Mouse (Mus musculus): ENCODE results near the gene Nme3.
A peak's percentile ranks its signal among the peaks of the same experiment; 100 is the strongest.
"Not testable (repeated sequence)": the region's sequence is repeated elsewhere in the genome, so short reads cannot be mapped to it uniquely, and the experiment has no call there.

Nme3 gene

GRCm38 (mm10) chr17:24899153-24899552, 2.9 kb downstream of the Nme3 start:
- DNase-seq (ENCODE audit: low spot score in 2 of 2): peak in 1 of 2 experiments; percentile 59

- peak in 1 of 2 experiments; percentile 58 for DNase-seq (ENCODE audit: low spot score in 2 of 2)
These were observed 3.7 kb downstream of the Nme3 start for GRCm38 (mm10) chr17:24900014-24900413.

GRCm38 (mm10) chr17:24902124-24902523, 5.8 kb downstream of the Nme3 start:
- peak in 1 of 2 experiments; percentile 66 for DNase-seq (ENCODE audit: low spot score in 2 of 2)

DNA sequence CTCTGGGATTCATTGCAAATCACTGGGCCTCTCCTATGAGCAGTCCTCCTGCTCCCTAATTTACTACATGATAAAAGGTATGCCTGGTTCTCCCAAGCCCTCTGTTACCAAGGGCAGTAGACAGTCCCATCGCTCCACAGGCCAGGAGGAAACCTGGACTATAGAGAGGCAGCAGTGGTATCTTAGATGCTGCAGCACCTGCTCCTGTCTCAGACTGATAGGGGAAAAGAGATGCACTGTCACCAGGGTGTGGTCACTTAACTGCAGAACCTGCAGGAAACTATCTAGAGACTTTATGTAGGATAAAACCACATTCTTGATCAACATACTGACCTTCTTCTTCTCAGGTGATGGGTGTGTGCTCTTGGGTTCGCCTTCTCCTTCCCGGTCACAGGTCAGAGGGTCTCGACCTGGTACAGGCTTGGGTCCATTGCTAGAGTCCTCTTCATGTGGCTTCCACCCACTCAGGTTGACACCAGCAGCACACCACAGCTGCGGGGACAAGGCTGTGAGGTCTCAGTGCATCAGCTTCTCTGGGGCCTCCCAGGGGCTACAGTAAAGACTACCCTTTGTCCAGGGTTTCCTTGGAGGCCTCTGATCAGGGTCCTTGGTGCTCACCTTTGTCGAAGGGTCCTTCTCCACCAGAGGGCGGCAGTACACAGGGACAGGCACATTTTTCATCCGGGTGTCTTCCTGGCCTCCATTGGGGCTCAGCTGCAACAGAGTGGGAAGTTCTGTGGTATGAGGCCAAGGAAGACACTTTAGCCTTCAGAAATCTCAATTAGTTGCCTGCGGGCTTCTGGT, 6.6 kb downstream of the Nme3 start:
- DNase-seq (ENCODE audit: low spot score in 2 of 2): peak; percentile 78 to 86

DNA sequence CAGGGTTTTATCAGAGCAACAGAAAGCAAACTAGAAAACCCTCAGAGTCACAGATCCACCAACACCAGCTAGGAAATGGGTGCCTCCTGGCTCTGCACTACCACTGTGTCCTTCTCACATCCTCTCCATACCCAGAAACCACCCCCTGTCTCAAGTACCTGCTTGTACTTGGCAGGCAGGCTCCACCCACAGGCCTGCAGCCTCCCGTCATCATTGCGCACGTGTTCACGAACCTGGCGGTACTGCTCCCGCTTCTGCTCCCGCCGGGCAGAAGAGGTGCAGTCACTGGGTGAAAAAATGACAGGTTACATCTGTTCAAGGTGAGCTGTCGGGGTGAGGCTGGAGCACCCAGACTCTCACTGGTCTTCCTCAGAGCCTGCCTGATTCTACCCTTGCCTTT, 7.5 kb downstream of the Nme3 start:
- DNase-seq (ENCODE audit: low spot score in 2 of 2): peak in 1 of 2 experiments; percentile 66

- DNase-seq (ENCODE audit: low spot score in 2 of 2): no peak
These were observed 11.3 kb downstream of the Nme3 start for GRCm38 (mm10) chr17:24907591-24907990.

DNA sequence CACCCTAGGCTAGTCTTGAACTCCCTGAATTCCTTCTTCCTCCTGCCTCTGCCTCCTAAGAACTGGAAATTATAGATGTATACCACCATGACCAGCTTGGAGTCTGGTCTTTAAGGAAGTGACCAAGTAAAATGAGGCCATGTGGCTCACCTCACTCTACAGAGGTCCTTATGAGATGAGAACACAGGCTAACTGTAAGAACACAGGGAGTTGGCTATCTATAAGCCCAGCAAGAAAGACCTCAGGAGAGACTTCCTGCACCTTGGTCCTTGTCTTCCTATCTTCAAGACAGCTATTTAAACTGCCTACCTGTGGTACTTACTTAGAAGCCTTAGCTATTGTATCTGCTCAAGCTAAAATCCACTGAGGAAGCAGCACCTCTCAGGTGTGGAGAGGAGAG, 17.7 kb downstream of the Nme3 start:
- DNase-seq (ENCODE audit: low spot score in 2 of 2): no peak

GRCm38 (mm10) chr17:24923246-24923645, 26.9 kb downstream of the Nme3 start:
- DNase-seq (ENCODE audit: low spot score in 2 of 2): no peak

- DNase-seq (ENCODE audit: low spot score in 2 of 2): no peak
These were observed 33.2 kb downstream of the Nme3 start for GRCm38 (mm10) chr17:24929506-24929905.

DNA sequence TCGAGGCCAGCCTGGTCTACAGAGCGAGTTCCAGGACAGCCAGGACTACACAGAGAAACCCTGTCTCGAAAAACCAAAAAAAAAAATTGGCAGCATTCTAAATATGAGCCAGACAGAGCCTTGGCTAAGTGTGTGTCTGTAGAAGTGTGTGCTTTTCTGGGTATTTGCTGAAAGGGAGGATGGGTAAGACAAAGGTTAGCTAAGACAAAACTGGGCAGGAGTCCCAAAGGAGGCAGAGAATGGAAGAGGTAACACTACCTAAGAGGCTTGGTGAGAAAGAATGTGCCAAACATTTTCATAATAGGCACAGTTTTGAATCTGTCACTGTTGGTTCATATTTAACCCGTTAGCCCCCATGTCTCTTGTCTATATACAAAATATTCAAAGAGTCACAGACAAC, 36.1 kb downstream of the Nme3 start:
- DNase-seq (ENCODE audit: low spot score in 2 of 2): no peak

- no peak for DNase-seq (ENCODE audit: low spot score in 2 of 2)
These were observed 36.9 kb downstream of the Nme3 start for GRCm38 (mm10) chr17:24933163-24933562.

DNA sequence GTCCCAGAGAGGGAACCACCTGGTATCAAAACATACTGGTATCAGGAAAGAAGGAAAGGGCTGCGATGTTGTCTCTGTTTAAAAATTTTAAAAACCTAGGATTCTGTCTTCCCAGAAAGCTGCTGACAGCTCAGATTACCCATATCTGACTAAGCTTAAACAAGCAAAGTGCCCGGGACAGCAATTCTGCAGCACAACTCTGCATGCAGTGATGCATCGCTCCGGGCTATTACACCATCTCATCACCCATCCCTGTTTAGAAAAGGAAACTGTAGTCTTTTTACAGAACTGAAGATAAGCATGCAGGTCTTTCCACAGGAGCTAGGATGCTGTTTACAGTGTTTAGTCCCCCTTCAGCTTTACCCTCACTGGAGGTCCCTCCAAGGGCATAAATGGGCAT, 38.6 kb downstream of the Nme3 start:
- no peak for DNase-seq (ENCODE audit: low spot score in 2 of 2)

GRCm38 (mm10) chr17:24935666-24936065, 39.4 kb downstream of the Nme3 start:
- DNase-seq (ENCODE audit: low spot score in 2 of 2): no peak

- DNase-seq (ENCODE audit: low spot score in 2 of 2): peak; percentile 97 to 98
These were observed 40.2 kb downstream of the Nme3 start, which contains the start of gene Mapk8ip3 for GRCm38 (mm10) chr17:24936259-24937237. Gene Mapk8ip3 (minus strand): TSS chr17:24936977.

DNA sequence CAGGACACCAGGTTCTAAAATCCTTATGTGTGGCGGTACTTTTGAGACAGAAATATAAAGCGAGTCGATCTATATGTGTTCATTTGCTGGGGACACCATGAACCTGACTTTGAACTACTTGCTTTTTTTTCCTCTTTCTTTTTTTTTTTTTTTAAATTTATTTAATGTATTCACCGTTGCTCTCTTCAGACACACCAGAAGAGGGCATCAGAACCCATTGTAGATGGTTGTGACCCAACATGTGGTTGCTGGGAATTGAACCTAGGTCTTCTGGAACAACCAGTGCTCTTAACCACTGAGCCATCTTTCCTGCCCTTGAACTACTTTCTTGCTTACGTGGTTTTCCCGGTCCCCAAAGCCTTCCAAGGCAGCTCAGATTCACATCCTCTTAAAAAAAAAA, 41.0 kb downstream of the Nme3 start:
- no peak for DNase-seq (ENCODE audit: low spot score in 2 of 2)

DNA sequence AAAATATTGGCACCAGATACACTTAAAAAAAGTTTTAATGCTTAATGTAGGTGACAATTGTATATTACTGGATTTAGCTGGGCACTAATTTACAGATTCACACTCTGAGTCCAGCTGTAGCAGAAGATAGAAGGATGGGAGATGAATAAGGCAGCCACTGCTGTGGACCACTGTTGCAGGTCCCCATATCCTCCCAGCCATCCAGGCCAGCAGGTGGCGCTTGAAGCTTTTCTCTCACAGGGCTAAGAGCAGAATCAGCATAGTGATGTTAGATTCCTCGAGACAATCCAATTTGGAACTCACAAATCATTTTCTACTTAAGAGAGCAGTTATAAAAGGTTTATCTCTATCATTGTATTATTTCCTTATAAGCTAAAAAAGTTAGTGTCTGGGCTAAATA, 46.2 kb downstream of the Nme3 start:
- peak; percentile 52 to 69 for DNase-seq (ENCODE audit: low spot score in 2 of 2)

- no peak for DNase-seq (ENCODE audit: low spot score in 2 of 2)
These were observed 46.7 kb downstream of the Nme3 start for GRCm38 (mm10) chr17:24943036-24943435.

- not testable (repeated sequence) for DNase-seq (ENCODE audit: low spot score in 2 of 2)
These were observed 47.3 kb downstream of the Nme3 start for GRCm38 (mm10) chr17:24943589-24943988.
